Mouse (Mus musculus): ENCODE results near the gene Umad1.

Gene Umad1

GRCm38 (mm10) chr6:8373051-8373450, 114.0 kb downstream of the Umad1 start:
- DNase-seq = no peak

- DNase-seq = no peak
Measured at GRCm38 (mm10) chr6:8373851-8374250, 114.8 kb downstream of the Umad1 start.

- DNase-seq = no peak
Measured at GRCm38 (mm10) chr6:8374290-8374689, 115.2 kb downstream of the Umad1 start.

- no peak for DNase-seq
Measured at GRCm38 (mm10) chr6:8374712-8375111, 115.6 kb downstream of the Umad1 start.

- no peak for DNase-seq
Measured at GRCm38 (mm10) chr6:8376351-8376750, 117.3 kb downstream of the Umad1 start.

- DNase-seq = no peak
Measured at GRCm38 (mm10) chr6:8377667-8378066, 118.6 kb downstream of the Umad1 start.

GRCm38 (mm10) chr6:8389307-8389706, 130.2 kb downstream of the Umad1 start:
- no peak for DNase-seq

- no peak for DNase-seq
Measured at GRCm38 (mm10) chr6:8390296-8390695, 131.2 kb downstream of the Umad1 start.

GRCm38 (mm10) chr6:8390935-8391334, 131.8 kb downstream of the Umad1 start:
- DNase-seq = no peak

- no peak for DNase-seq
Measured at GRCm38 (mm10) chr6:8393029-8393428, 133.9 kb downstream of the Umad1 start.

- DNase-seq = no peak
Measured at GRCm38 (mm10) chr6:8394044-8394443, 135.0 kb downstream of the Umad1 start.

GRCm38 (mm10) chr6:8395061-8395460, 136.0 kb downstream of the Umad1 start:
- no peak for DNase-seq

- no peak for DNase-seq
Measured at GRCm38 (mm10) chr6:8397252-8397651, 138.2 kb downstream of the Umad1 start.

- no peak for DNase-seq
Measured at GRCm38 (mm10) chr6:8399710-8400109, 140.6 kb downstream of the Umad1 start.

GRCm38 (mm10) chr6:8403127-8403526, 144.0 kb downstream of the Umad1 start:
- no peak for DNase-seq

- no peak for DNase-seq
Measured at GRCm38 (mm10) chr6:8405844-8406243, 146.8 kb downstream of the Umad1 start.

GRCm38 (mm10) chr6:8408332-8408731, 149.2 kb downstream of the Umad1 start:
- DNase-seq = no peak

- no peak for DNase-seq
Measured at GRCm38 (mm10) chr6:8409865-8410264, 150.8 kb downstream of the Umad1 start.

- no peak for DNase-seq
Measured at GRCm38 (mm10) chr6:8412845-8413598, 153.9 kb downstream of the Umad1 start.

GRCm38 (mm10) chr6:8414020-8414419, 154.9 kb downstream of the Umad1 start:
- peak in 1 of 2 experiments; percentile 44 for DNase-seq

- DNase-seq = no peak
Measured at GRCm38 (mm10) chr6:8415823-8416222, 156.7 kb downstream of the Umad1 start.

- no peak for DNase-seq
Measured at GRCm38 (mm10) chr6:8416802-8417569, 157.9 kb downstream of the Umad1 start.

- no peak for DNase-seq
Measured at GRCm38 (mm10) chr6:8419485-8420186, 160.5 kb downstream of the Umad1 start.

- no peak for DNase-seq
Measured at GRCm38 (mm10) chr6:8420187-8420503, 161.1 kb downstream of the Umad1 start.
